ENCODE assay signal across 12 mouse cellular contexts in genomic region chr7:142599942-142600341, GRCm38 (mm10).
DNase-seq lines count a peak whose midpoint lies in the region; ATAC-seq and TF ChIP-seq lines count a peak whose summit lies in the region.
"Had no signal": no experiment of that assay in that cellular context is flagged by ENCODE, and none has a peak within 500 bp of the region (broad histone marks: within the 10 kb centered on the region; RNA-seq: fewer than 3 reads in every experiment).

No protein-coding gene starts in this region.

- WGBS in stomach, embryonic 16.5 days: 76% methylated on average over 15 of the region's 15 CpGs
- 96% methylated on average over 15 of the region's 15 CpGs for WGBS in thymus, adult 2 months

- peak; percentile 38 for DNase-seq in lung, postnatal 10 days
- DNase-seq in lung, adult 18-20 months: no peak
- DNase-seq in gastrocnemius, adult 8-10 months (ENCODE audit: low spot score in 2 of 2): peak; percentile 69 to 80
- peak; percentile 34 to 48 for DNase-seq in heart, postnatal 14 days
- no peak for DNase-seq in thymus, adult 2 months
- DNase-seq in cerebellum, adult 11 months: no peak
- DNase-seq: kidney, adult 11 months; right cerebral cortex, postnatal 14 days had no signal

- H3K9me3 ChIP-seq in stomach, embryonic 16.5 days (replicated peaks; ENCODE audit: control insufficient read depth, low read length): no peaks in the 10 kb centered on the region
- H3K9me3 ChIP-seq: hindbrain, embryonic 13.5 days; liver, embryonic 15.5 days; megakaryocyte, embryonic 14.5 days had no signal

- no peak for TF ChIP-seq POLR2A in thymus, adult 2 months (IDR thresholded peaks at IDR 0.05; ENCODE audit: control insufficient read depth, extremely low read depth, insufficient read depth, low read length, poor library complexity)

- no peaks in the 10 kb centered on the region for H3K4me1 ChIP-seq in stomach, embryonic 16.5 days (ENCODE audit: control insufficient read depth, insufficient read depth, low read length)
- H3K4me1 ChIP-seq in thymus, adult 2 months (replicated peaks; ENCODE audit: control insufficient read depth, insufficient read depth, low read length): no peaks in the 10 kb centered on the region
- H3K4me1 ChIP-seq: liver, embryonic 15.5 days; megakaryocyte, embryonic 14.5 days had no signal

- H3K4me3 ChIP-seq in stomach, embryonic 16.5 days (replicated peaks; ENCODE audit: low read length): no peak overlapping the region
- no peak overlapping the region for H3K4me3 ChIP-seq in thymus, adult 2 months (ENCODE audit: control insufficient read depth, insufficient read depth, low read length)
- H3K4me3 ChIP-seq: hindbrain, embryonic 13.5 days; liver, embryonic 15.5 days; megakaryocyte, embryonic 14.5 days had no signal

- intact Hi-C loops in heart, postnatal 14 days (cut with DNase I): no loop called here

- no peak overlapping the region for H3K4me2 ChIP-seq in stomach, embryonic 16.5 days (ENCODE audit: low read depth, low read length)
- H3K4me2 ChIP-seq: hindbrain, embryonic 13.5 days; liver, embryonic 15.5 days had no signal

- H3K27me3 ChIP-seq in stomach, embryonic 16.5 days (ENCODE audit: control insufficient read depth, insufficient read depth, low read length): no peaks in the 10 kb centered on the region
- H3K27me3 ChIP-seq in thymus, adult 2 months (ENCODE audit: control insufficient read depth, insufficient read depth, low read length): no peaks in the 10 kb centered on the region

- H3K9ac ChIP-seq in stomach, embryonic 16.5 days (ENCODE audit: low read length): no peak overlapping the region
- H3K9ac ChIP-seq: hindbrain, embryonic 13.5 days; liver, embryonic 15.5 days had no signal

- no peak for ATAC-seq in stomach, embryonic 16.5 days (ENCODE audit: insufficient read depth, low FRiP score)

- no peaks in the 10 kb centered on the region for H3K36me3 ChIP-seq in stomach, embryonic 16.5 days (ENCODE audit: control insufficient read depth, insufficient read depth, low read length)
- H3K36me3 ChIP-seq in thymus, adult 2 months (ENCODE audit: control insufficient read depth, insufficient read depth, low read length): no peaks in the 10 kb centered on the region
- H3K36me3 ChIP-seq: hindbrain, embryonic 13.5 days; liver, embryonic 15.5 days had no signal

- 0 out of 2 replicates have a peak overlapping the region, but pooled peaks have one; percentile 16 for H3K27ac ChIP-seq in stomach, embryonic 16.5 days (ENCODE audit: low read length)
- H3K27ac ChIP-seq in thymus, adult 2 months (ENCODE audit: control insufficient read depth, insufficient read depth, low read length): no peak overlapping the region
- H3K27ac ChIP-seq: hindbrain, embryonic 13.5 days; liver, embryonic 15.5 days had no signal

- no peak for TF ChIP-seq CTCF in thymus, adult 2 months (IDR thresholded peaks at IDR 0.05; ENCODE audit: borderline replicate concordance, control insufficient read depth, extremely low read depth, insufficient read depth, low read length, poor library complexity)

Comparison
In these comparisons a context has a peak if more than half of its experiments do, and no peak if none do; other contexts are left out.
1. DNase-seq: peak in lung, postnatal 10 days (single experiment), gastrocnemius, adult 8-10 months (2 of 2) and heart, postnatal 14 days (2 of 2); none in lung, adult 18-20 months (0 of 2), thymus, adult 2 months (single experiment) and cerebellum, adult 11 months (single experiment).